Mouse (Mus musculus): ENCODE measurements around the gene Mrpl19. TPM values are rescaled to one million over a fixed set of nuclear protein-coding genes. Genes with fewer than 3 reads are reported as not detected.

Gene Mrpl19
- total RNA-seq, 2 experiments from 2014 or later: 20.9 to 46.0 TPM

DNA sequence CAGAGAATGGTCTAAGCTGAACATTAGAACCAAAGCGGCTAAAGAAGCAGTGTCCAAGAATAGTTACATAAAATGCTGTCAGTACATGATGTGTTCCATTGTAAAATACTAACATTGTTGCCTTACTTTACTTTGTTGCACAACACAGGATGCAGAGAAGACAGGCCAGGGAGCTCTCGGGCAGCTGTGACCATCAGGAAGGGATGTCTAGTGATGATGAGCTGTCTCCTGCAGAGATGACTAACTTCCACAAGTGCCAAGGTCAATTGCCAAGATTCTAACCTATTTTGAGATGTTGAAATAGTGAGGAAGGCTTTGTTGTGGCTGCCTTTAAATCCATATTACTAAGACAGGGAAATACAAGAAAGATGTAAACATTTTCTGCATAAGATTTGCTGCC is 22.5 kb downstream of the Mrpl19 start:
- ATAC-seq (replicated peaks; ENCODE audit: low FRiP score, low TSS enrichment, poor library complexity, severe bottlenecking): no peak

DNA sequence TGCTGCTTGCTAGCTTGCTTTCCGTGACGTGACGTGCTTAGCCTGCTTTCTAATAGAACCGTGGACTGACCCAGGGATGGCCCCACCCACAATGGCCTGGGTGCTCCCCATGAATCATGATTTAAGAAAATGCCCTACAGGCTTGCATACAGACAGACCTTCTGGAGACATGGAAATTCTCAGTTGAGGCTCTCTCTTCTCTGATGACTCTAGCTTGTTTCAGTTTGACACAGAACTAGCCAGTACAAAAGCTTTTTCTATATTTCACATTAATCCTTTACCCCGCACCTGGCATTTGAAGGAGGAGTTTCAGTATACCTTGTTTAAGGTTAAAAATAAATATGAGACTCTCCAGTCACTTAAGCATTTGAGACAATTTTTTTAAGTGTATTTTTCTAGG is 24.0 kb downstream of the Mrpl19 start:
- ATAC-seq (replicated peaks; ENCODE audit: low FRiP score, low TSS enrichment, poor library complexity, severe bottlenecking): no peak

DNA sequence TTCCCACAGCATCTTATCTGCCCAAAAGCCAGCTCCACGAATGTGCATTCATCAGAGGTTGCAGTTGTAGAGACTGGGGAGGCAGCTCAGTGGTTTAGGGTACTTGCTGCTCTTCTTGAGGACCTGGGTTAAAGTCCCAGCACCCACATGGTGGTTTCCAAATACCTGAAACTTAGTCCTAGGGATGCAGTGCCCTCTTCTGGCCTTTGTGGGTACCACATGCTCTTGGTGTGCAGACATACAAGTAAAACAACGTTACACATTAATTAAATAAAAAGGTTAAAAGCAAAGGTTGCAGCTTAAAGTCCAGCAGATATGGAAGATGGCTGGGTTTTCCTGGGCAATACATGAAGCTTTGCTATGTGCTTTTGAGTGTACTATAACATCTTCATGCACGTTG is 32.5 kb downstream of the Mrpl19 start:
- no peak for ATAC-seq (replicated peaks; ENCODE audit: low FRiP score, low TSS enrichment, poor library complexity, severe bottlenecking)

DNA sequence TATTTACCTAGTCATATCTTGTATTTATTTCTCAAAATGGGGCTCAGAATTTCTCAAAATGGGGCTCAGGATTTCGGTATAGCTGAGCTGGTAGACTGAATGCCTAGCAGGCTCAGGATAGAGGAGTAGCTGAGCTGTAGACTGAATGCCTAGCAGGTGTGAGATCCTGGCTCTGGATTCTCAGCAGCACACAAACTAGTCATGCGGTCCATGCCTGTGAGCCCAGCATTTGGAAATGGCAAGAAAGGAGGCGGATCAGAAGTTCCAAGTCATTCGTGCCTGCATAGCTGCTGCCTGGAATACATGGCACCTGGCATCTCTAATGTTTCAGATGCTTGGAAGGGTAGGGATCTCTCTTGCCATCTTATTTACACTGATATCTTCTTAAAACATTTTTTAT is 36.4 kb downstream of the Mrpl19 start:
- ATAC-seq (replicated peaks; ENCODE audit: low FRiP score, low TSS enrichment, poor library complexity, severe bottlenecking): no peak

DNA sequence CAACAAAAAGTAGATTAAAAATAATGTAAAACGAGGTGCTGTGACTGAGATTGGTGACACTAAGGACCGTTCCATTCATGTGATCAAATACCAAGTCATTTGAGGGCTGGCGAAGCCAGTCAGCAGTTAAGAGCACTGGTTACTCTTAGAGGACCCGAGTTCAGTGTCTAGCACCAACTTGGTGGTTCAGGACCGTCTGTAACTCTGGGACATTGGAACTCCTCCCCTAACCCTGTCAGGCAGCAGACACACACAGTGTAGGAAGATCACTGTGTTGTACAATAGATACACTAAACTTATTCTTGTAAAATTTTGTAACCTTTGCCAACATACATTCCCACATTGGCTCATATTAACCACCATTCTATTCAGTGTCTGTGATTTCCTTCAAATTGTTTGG is 41.5 kb downstream of the Mrpl19 start:
- peak; percentile 63 for ATAC-seq (replicated peaks; ENCODE audit: low FRiP score, low TSS enrichment, poor library complexity, severe bottlenecking)

DNA sequence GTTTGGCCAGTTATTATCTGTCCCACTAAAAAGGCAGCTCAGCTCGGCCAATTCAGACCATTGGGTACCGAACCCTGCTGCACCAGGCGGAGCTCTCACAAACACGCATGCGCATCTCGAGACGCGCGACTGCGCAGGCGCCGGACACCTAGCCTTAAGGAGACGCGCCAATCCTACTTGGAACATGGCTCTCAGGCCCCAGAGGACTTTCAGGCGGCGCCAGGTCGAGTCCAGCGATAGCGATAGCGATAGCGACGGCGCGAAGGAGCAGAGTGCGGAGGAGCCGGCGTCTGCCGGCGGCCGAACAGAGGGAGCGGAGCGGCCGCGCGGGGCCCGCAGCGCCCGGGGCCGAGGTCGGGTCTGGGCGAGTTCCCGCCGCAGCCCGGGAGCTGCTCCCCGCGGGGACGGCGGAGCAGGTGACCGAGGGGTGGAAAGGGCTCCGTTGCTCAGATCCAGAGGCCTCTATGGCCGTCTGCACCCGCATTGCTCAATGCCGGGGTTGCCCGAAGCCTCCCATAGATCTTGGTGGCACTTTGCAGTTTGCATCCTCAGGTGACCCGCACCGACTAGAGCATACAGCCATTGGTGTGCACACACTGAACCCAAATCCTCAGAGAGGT is 42.1 kb downstream of the Mrpl19 start, which contains the start of gene Gcfc2:
Gene Gcfc2 (plus strand): TSS at position 147 of the 620 bp plus-strand sequence.
- ATAC-seq (replicated peaks; ENCODE audit: low FRiP score, low TSS enrichment, poor library complexity, severe bottlenecking): peak; percentile 93

DNA sequence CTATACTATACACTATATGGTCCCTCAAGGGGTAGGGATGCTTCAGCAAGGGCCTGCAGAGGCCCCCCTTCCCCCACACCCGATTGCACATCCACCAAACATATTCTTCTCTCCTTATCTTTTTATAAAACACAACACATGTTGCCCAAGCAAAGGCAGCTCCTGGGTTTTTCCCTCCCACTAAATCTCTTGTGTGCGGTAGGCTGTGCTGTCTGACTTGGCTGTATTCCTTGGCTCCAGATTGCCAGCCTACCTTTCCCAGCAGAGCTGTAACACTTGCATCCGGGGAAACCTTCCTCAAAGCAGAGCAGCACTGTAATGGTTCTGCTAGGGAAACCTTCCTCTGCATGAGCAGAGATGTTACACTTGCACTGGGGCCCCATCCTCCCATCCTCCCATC is 53.6 kb downstream of the Mrpl19 start:
- ATAC-seq (replicated peaks; ENCODE audit: low FRiP score, low TSS enrichment, poor library complexity, severe bottlenecking): no peak

DNA sequence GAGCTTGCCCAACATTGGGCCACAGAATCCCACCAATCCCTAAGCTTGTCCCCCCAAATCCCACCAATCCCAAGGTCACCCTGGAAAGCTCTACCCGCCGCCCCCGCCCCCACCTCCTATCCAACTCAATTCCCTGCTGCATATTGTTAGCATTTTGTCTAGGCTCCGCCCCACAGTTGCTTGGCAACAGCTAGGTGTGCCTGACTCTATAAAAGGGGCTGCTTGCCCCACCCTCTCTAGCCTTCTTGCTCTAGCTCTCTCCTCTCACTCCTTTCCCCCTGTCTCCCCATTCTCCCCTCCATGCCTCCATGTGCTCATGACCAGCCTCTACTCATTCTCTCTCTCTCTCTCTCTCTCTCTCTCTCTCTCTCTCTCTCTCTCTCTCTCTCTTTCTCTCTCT is 54.0 kb downstream of the Mrpl19 start:
- ATAC-seq (replicated peaks; ENCODE audit: low FRiP score, low TSS enrichment, poor library complexity, severe bottlenecking): no peak

DNA sequence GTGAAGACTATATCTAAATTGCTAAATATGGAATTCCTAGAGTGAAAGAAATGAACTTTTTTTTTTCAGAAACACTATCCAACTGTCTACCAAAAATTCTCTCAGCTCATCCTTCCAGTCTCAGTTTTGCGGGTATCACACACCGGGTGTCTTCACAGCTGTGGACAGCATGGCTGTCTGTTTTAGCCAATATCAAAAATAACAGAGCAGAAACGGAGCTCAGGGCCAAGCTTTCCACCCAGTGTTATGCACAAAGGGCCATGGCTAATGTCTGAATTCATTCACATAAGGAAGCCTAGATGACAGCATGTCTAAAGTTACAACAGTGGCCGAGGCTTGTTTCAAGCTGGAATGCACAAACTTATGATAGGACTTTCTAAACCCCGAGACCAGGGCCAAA is 54.5 kb downstream of the Mrpl19 start:
- ATAC-seq (replicated peaks; ENCODE audit: low FRiP score, low TSS enrichment, poor library complexity, severe bottlenecking): no peak

DNA sequence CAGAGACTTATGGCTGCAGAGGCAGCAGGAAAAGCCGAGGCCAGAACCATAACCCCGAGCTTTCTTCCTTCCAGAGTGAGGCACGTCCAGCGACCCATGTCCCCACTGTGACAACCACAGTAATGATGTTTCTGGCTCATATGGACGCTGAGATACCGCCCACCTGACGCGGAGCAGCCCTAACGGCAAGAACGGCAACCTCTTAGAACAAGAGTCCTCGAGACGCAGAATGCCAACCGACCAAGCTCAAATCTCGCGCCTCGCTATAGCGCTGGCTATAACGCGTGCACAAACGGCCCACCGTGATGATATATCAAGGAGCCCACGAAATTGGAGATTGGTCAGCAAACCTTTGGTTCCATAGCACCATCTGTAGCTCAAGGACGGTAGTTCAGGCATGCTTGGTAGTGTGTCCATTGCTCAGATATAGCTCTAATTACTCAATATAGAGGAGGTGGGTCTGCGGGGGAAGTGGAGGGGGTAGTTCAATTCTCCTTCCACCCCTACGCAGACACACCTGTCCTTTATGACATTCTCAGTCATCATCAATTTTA is 55.4 kb downstream of the Mrpl19 start:
- no peak for ATAC-seq (replicated peaks; ENCODE audit: low FRiP score, low TSS enrichment, poor library complexity, severe bottlenecking)

Other genes with a start within 250 kb of the Mrpl19 start
- 18.4 and 30.4 TPM in 2 replicates for gene Gcfc2, start 42.3 kb downstream of the Mrpl19 start, total RNA-seq (2014; fragmentation: Nextera tagmentation)
- gene Gcfc2, start 42.3 kb downstream of the Mrpl19 start, total RNA-seq (2017): 40.2 and 59.2 TPM in 2 replicates
- not detected in 2 replicates for gene Eva1a, start 75.1 kb upstream of the Mrpl19 start, total RNA-seq (2014; fragmentation: Nextera tagmentation)
- not detected in 2 replicates for gene Eva1a, start 75.1 kb upstream of the Mrpl19 start, total RNA-seq (2017)